ENCODE assay signal across 23 mouse cellular contexts in genomic region chr7:89431185-89431584, GRCm38 (mm10). TPM values are rescaled to one million over a fixed set of nuclear protein-coding genes. Genes with fewer than 3 reads are reported as not detected.
DNase-seq lines count a peak whose midpoint lies in the region; ATAC-seq and TF ChIP-seq lines count a peak whose summit lies in the region.
"Had no signal": no experiment of that assay in that cellular context is flagged by ENCODE, and none has a peak within 500 bp of the region (broad histone marks: within the 10 kb centered on the region; RNA-seq: fewer than 3 reads in every experiment).

No protein-coding gene starts in this region.

- H3K36me3 ChIP-seq in kidney, adult 2 months (ENCODE audit: control insufficient read depth, insufficient read depth, low read length), result no peaks in the 10 kb centered on the region
- H3K36me3 ChIP-seq in liver, postnatal 0 days (replicated peaks; ENCODE audit: insufficient read depth, low read length), result no peaks in the 10 kb centered on the region
- no peaks in the 10 kb centered on the region for H3K36me3 ChIP-seq in liver, embryonic 12.5 days
- H3K36me3 ChIP-seq: embryonic facial prominence, embryonic 13.5 days; embryonic facial prominence, embryonic 15.5 days; forebrain, embryonic 10.5 days; forebrain, embryonic 12.5 days had no signal

- peak; percentile 64 for ATAC-seq in liver, postnatal 0 days
- ATAC-seq in liver, embryonic 12.5 days, result no peak
- ATAC-seq: forebrain, embryonic 14.5 days; forebrain, embryonic 16.5 days had no signal

- no peak for TF ChIP-seq POLR2A in kidney, adult 2 months (IDR thresholded peaks at IDR 0.05; ENCODE audit: low read depth, low read length)

- no peak for TF ChIP-seq CTCF in kidney, adult 2 months (conservative IDR thresholded peaks at IDR 0.05; ENCODE audit: insufficient read depth, insufficient read length, low read depth, low read length)
- TF ChIP-seq CTCF in liver, postnatal 0 days (IDR thresholded peaks at IDR 0.05; ENCODE audit: low read depth), result no peak

- H3K27me3 ChIP-seq in kidney, adult 2 months (replicated peaks; ENCODE audit: control insufficient read depth, insufficient read depth, low read length), result no peaks in the 10 kb centered on the region
- no peaks in the 10 kb centered on the region for H3K27me3 ChIP-seq in liver, postnatal 0 days (ENCODE audit: insufficient read depth, low read length)
- H3K27me3 ChIP-seq in liver, embryonic 12.5 days (replicated peaks), result no peaks in the 10 kb centered on the region
- H3K27me3 ChIP-seq: embryonic facial prominence, embryonic 13.5 days; embryonic facial prominence, embryonic 15.5 days; forebrain, embryonic 12.5 days had no signal

- no peak for DNase-seq in kidney, adult 2 months
- no peak for DNase-seq in kidney, adult 8-10 months
- DNase-seq in liver, postnatal 0 days, result no peak
- peak; percentile 13 for DNase-seq in 416B (ENCODE audit: low read depth)
- DNase-seq in frontal cortex, postnatal 36 days (ENCODE audit: low spot score in 2 of 2), result no peak
- DNase-seq: adrenal gland, adult 2 months; adrenal gland, postnatal 10 days; adrenal gland, postnatal 25 days; cerebellum, adult 11 months; cerebellum, adult 18-20 months; cerebellum, adult 8-10 months; cerebellum, adult 9-11 months; cerebellum, postnatal 14 days; cerebellum, postnatal 36 days; embryo, embryonic 11 days had no signal

- no peaks in the 10 kb centered on the region for H3K9me3 ChIP-seq in liver, postnatal 0 days (ENCODE audit: low read length)
- no peaks in the 10 kb centered on the region for H3K9me3 ChIP-seq in liver, embryonic 12.5 days (replicated peaks)
- H3K9me3 ChIP-seq: embryonic facial prominence, embryonic 13.5 days; embryonic facial prominence, embryonic 15.5 days; forebrain, embryonic 10.5 days; forebrain, embryonic 12.5 days had no signal

- H3K4me1 ChIP-seq in kidney, adult 2 months (ENCODE audit: control insufficient read depth, insufficient read depth, low read length), result peaks cover 24% of the 10 kb centered on the region
- peaks cover 11% of the 10 kb centered on the region; the same call in 1 of the 2 replicates for H3K4me1 ChIP-seq in liver, postnatal 0 days (ENCODE audit: insufficient read depth)
- no peaks in the 10 kb centered on the region for H3K4me1 ChIP-seq in liver, embryonic 12.5 days
- H3K4me1 ChIP-seq: forebrain, embryonic 12.5 days had no signal

- TF ChIP-seq EP300 in liver, postnatal 0 days (IDR thresholded peaks at IDR 0.05; ENCODE audit: low read depth), result no peak

- 88% methylated on average over 2 of the region's 2 CpGs for WGBS in kidney, adult 2 months
- 70% methylated on average over 2 of the region's 2 CpGs for WGBS in liver, postnatal 0 days (ENCODE audit: insufficient replicate concordance)
- WGBS in liver, embryonic 12.5 days (ENCODE audit: insufficient replicate concordance), result 65% methylated on average over 2 of the region's 2 CpGs

- peak overlapping the region; percentile 54 for H3K27ac ChIP-seq in kidney, adult 2 months (ENCODE audit: insufficient read depth, low read depth, low read length)
- H3K27ac ChIP-seq in liver, postnatal 0 days (ENCODE audit: low read depth), result 0 out of 2 replicates have a peak overlapping the region, but pooled peaks have one; percentile 16
- no peak overlapping the region for H3K27ac ChIP-seq in liver, embryonic 12.5 days
- H3K27ac ChIP-seq: embryonic facial prominence, embryonic 13.5 days; embryonic facial prominence, embryonic 15.5 days; forebrain, embryonic 10.5 days; forebrain, embryonic 12.5 days had no signal

- no peak overlapping the region for H3K9ac ChIP-seq in liver, postnatal 0 days (replicated peaks)
- no peak overlapping the region for H3K9ac ChIP-seq in liver, embryonic 12.5 days
- H3K9ac ChIP-seq: embryonic facial prominence, embryonic 13.5 days; embryonic facial prominence, embryonic 15.5 days; forebrain, embryonic 12.5 days had no signal

- no peak overlapping the region for H3K4me2 ChIP-seq in liver, postnatal 0 days (ENCODE audit: low read depth, low read length)
- H3K4me2 ChIP-seq in liver, embryonic 12.5 days, result no peak overlapping the region
- H3K4me2 ChIP-seq: embryonic facial prominence, embryonic 13.5 days; embryonic facial prominence, embryonic 15.5 days; forebrain, embryonic 12.5 days had no signal

- H3K4me3 ChIP-seq in kidney, adult 2 months (ENCODE audit: insufficient read depth, low read depth, low read length), result no peak overlapping the region
- no peak overlapping the region for H3K4me3 ChIP-seq in liver, postnatal 0 days (ENCODE audit: low read depth, low read length)
- H3K4me3 ChIP-seq in liver, embryonic 12.5 days, result no peak overlapping the region
- H3K4me3 ChIP-seq: embryonic facial prominence, embryonic 13.5 days; embryonic facial prominence, embryonic 15.5 days; erythroblast, embryonic 14.5 days; forebrain, embryonic 10.5 days; forebrain, embryonic 12.5 days had no signal

RNA-seq across cellular contexts. Expression of gene Fzd4, which starts 27.0 kb away (rescaled TPM):
- 28.7 and 31.2 TPM in 2 replicates for polyA plus RNA-seq in kidney, adult 2 months (2012; rRNA removed)
- polyA plus RNA-seq in liver, postnatal 0 days (2015; fragmentation: Nextera tagmentation; extraction: Ambion mirVana), result 4.5 and 4.7 TPM in 2 replicates
- polyA plus RNA-seq in liver, embryonic 12.5 days (2016; fragmentation: Nextera tagmentation; extraction: Ambion mirVana), result 3.5 and 4.5 TPM in 2 replicates
- polyA plus RNA-seq: erythroblast, embryonic 14.5 days had no signal

RNA-seq across cellular contexts. Expression of gene Tmem135, which starts 27.2 kb away (rescaled TPM):
- 53.6 and 100 TPM in 2 replicates for polyA plus RNA-seq in kidney, adult 2 months (2012; rRNA removed)
- 31.7 and 32.4 TPM in 2 replicates for polyA plus RNA-seq in liver, postnatal 0 days (2015; fragmentation: Nextera tagmentation; extraction: Ambion mirVana)
- polyA plus RNA-seq in liver, embryonic 12.5 days (2016; fragmentation: Nextera tagmentation; extraction: Ambion mirVana), result 16.0 and 16.7 TPM in 2 replicates
